In genomic region chr15:68477745-68478144, GRCm38 (mm10) we compare ENCODE assay signal across 19 mouse cellular contexts.
A peak's percentile ranks its signal among the peaks of the same experiment; 100 is the strongest.
DNase-seq lines count a peak whose midpoint lies in the region; ATAC-seq and TF ChIP-seq lines count a peak whose summit lies in the region.
"Had no signal": no experiment of that assay in that cellular context is flagged by ENCODE, and none has a peak within 500 bp of the region (broad histone marks: within the 10 kb centered on the region; RNA-seq: fewer than 3 reads in every experiment).

No protein-coding gene starts in this region.

- 50% methylated on average over 5 of the region's 5 CpGs for WGBS in heart, adult 2 months
- WGBS in heart, embryonic 10.5 days, result 69% methylated on average over 5 of the region's 5 CpGs
- 70% methylated on average over 5 of the region's 5 CpGs for WGBS in heart, embryonic 15.5 days

- no peak overlapping the region for H3K27ac ChIP-seq in heart, adult 2 months
- no peak overlapping the region for H3K27ac ChIP-seq in heart, embryonic 10.5 days
- H3K27ac ChIP-seq in heart, embryonic 15.5 days, result no peak overlapping the region
- no peak overlapping the region for H3K27ac ChIP-seq in gastrocnemius, adult 2 months
- H3K27ac ChIP-seq: embryonic facial prominence, embryonic 15.5 days; forebrain, embryonic 10.5 days; hindbrain, postnatal 0 days had no signal

- no peak for TF ChIP-seq POLR2A in heart, adult 2 months (IDR thresholded peaks at IDR 0.05; ENCODE audit: insufficient read depth, low read depth, low read length)

- H3K4me1 ChIP-seq in heart, adult 2 months (ENCODE audit: control insufficient read depth, insufficient read depth, low read length), result no peaks in the 10 kb centered on the region
- no peaks in the 10 kb centered on the region for H3K4me1 ChIP-seq in heart, embryonic 10.5 days
- H3K4me1 ChIP-seq in heart, embryonic 15.5 days (replicated peaks), result no peaks in the 10 kb centered on the region
- H3K4me1 ChIP-seq: embryonic facial prominence, embryonic 15.5 days; forebrain, embryonic 10.5 days had no signal

- H3K27me3 ChIP-seq in heart, adult 2 months (ENCODE audit: control insufficient read depth, insufficient read depth, low read length), result no peaks in the 10 kb centered on the region
- no peaks in the 10 kb centered on the region for H3K27me3 ChIP-seq in heart, embryonic 10.5 days (ENCODE audit: insufficient read depth, poor library complexity, severe bottlenecking)
- H3K27me3 ChIP-seq in heart, embryonic 15.5 days, result no peaks in the 10 kb centered on the region
- H3K27me3 ChIP-seq: embryonic facial prominence, embryonic 15.5 days had no signal

- DNase-seq in heart, adult 2 months, result peak; percentile 20 to 26
- DNase-seq in heart, embryonic 10.5 days (ENCODE audit: low spot score), result no peak
- DNase-seq in heart, adult 9 months (ENCODE audit: low spot score in 2 of 2), result peak; percentile 20 to 48
- DNase-seq in gastrocnemius, adult 2 months, result no peak
- no peak for DNase-seq in right cerebral cortex, adult 18-20 months
- DNase-seq: adrenal gland, adult 2 months; adrenal gland, postnatal 25 days; cerebellum, adult 8-10 months; cerebellum, postnatal 14 days; embryo, embryonic 11 days; gastrocnemius, postnatal 14 days; kidney, adult 11 months; kidney, adult 9 months had no signal

- H3K4me3 ChIP-seq in heart, adult 2 months, result no peak overlapping the region
- H3K4me3 ChIP-seq in heart, embryonic 10.5 days, result no peak overlapping the region
- no peak overlapping the region for H3K4me3 ChIP-seq in heart, embryonic 15.5 days
- no peak overlapping the region for H3K4me3 ChIP-seq in gastrocnemius, adult 2 months
- H3K4me3 ChIP-seq: embryonic facial prominence, embryonic 15.5 days; erythroblast, embryonic 14.5 days; forebrain, embryonic 10.5 days had no signal

- H3K4me2 ChIP-seq in heart, embryonic 15.5 days, result no peak overlapping the region
- H3K4me2 ChIP-seq: embryonic facial prominence, embryonic 15.5 days had no signal

- no peak overlapping the region for H3K9ac ChIP-seq in heart, adult 2 months (ENCODE audit: low read depth, low read length)
- H3K9ac ChIP-seq in heart, embryonic 15.5 days, result no peak overlapping the region
- H3K9ac ChIP-seq: embryonic facial prominence, embryonic 15.5 days had no signal

- TF ChIP-seq EP300 in heart, adult 2 months (IDR thresholded peaks at IDR 0.05; ENCODE audit: insufficient read depth, low read depth, low read length), result no peak

- no peaks in the 10 kb centered on the region for H3K9me3 ChIP-seq in heart, embryonic 10.5 days
- no peaks in the 10 kb centered on the region for H3K9me3 ChIP-seq in heart, embryonic 15.5 days (replicated peaks)
- H3K9me3 ChIP-seq: embryonic facial prominence, embryonic 15.5 days; forebrain, embryonic 10.5 days had no signal

- H3K79me2 ChIP-seq in heart, adult 2 months (replicated peaks; ENCODE audit: control insufficient read depth, insufficient read depth, low read length), result no peaks in the 10 kb centered on the region

- intact Hi-C loops in heart, adult 2 months (cut with DNase I), result no loop called here
- intact Hi-C loops in gastrocnemius, adult 2 months (cut with DNase I), result no loop called here

- 0 out of 2 replicates have a peak, but pooled peaks have one; percentile 27 for ATAC-seq in heart, embryonic 15.5 days (replicated peaks; ENCODE audit: insufficient number of reproducible peaks, insufficient read depth, low FRiP score, low read depth)
- ATAC-seq: forebrain, embryonic 14.5 days; hindbrain, postnatal 0 days had no signal

- no peaks in the 10 kb centered on the region for H3K36me3 ChIP-seq in heart, adult 2 months (ENCODE audit: control insufficient read depth, insufficient read depth, low read length)
- no peaks in the 10 kb centered on the region for H3K36me3 ChIP-seq in heart, embryonic 10.5 days
- no peaks in the 10 kb centered on the region for H3K36me3 ChIP-seq in heart, embryonic 15.5 days
- H3K36me3 ChIP-seq: embryonic facial prominence, embryonic 15.5 days; forebrain, embryonic 10.5 days had no signal

- no peak for TF ChIP-seq CTCF in heart, adult 2 months (IDR thresholded peaks at IDR 0.05)
- no peak for TF ChIP-seq CTCF in gastrocnemius, adult 2 months (IDR thresholded peaks at IDR 0.05)

Comparison
In these comparisons a context has a peak if more than half of its experiments do, and no peak if none do; other contexts are left out.
1. DNase-seq: peak in heart, adult 2 months (2 of 2) and heart, adult 9 months (2 of 2); none in heart, embryonic 10.5 days (single experiment), gastrocnemius, adult 2 months (single experiment) and right cerebral cortex, adult 18-20 months (single experiment).